Mouse (Mus musculus) small intestine, adult 2 months (tissue): ENCODE data around the gene Bckdk.
"Not testable (repeated sequence)": the region's sequence is repeated elsewhere in the genome, so short reads cannot be mapped to it uniquely, and the experiment has no call there.

Experiments used
- CTCF ChIP-seq: fragments of 200-500 bp; IDR thresholded peaks from 2 replicates; pipeline ENCODE4 v1.5.1; 2012; ENCODE audit warnings: low read depth, mild to moderate bottlenecking, control low read depth, inconsistent platforms, low read length, moderate library complexity, mixed read lengths; ENCODE audit not compliant: insufficient replicate concordance, insufficient read length; ENCODE audit errors: extremely low read depth
- POLR2A ChIP-seq: fragments of 200-500 bp; IDR thresholded peaks from 2 replicates; pipeline ENCODE4 v1.6.1; 2012; ENCODE audit warnings: low read depth, mild to moderate bottlenecking, control low read depth, inconsistent platforms, low read length, moderate library complexity

GRCm38 (mm10) chr7:127895891-127896290 is 8.0 kb upstream of the Bckdk start:
- TF ChIP-seq POLR2A, CTCF: not testable (repeated sequence)
